Mouse (Mus musculus) left cerebral cortex, postnatal 4 days (tissue): ENCODE measurements at regions not wholly inside any gene's neighbourhood (a gene's known extent, or its start where the extent isn't known, plus 50 kb on each side); places are given as distances from the start of the nearest gene placed in this dataset.

Experiments
- DNase-seq: peaks from one replicate; pipeline ENCODE4 v3.0.0-alpha.2; 2022
- intact Hi-C: fragments of 180-260 bp; cut with DNase I; formaldehyde crosslinking; loops from one replicate; pipeline ENCODE4 v1.15.1; 2025

DNA sequence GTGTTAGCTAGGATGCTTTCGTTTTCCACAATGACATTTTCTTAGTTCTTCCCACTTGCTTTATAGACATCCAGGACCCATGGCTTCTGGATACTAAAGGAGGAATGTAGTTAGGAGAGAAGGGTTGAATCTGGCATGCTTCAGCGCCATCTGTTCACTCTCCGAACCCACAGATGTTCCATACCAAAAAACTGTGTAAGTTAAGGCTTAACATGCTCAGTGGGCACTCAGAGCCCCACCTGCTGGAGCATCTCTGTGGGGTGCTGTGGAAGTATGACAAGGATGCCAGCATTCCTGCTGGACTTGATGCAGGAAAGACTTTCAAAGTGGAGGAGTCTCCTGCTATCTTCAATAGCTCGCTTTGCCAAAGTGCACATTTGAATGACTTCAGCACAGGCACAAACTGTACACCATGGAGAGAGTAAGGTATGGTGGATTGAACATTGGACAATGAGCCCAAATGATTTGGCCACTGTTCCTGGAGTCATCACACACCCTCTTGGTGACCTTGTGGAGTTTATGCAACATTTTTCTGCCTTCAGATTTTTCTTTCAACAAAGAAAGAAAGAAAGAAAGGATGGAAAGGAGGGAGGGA is 802.3 kb downstream of the Cdh8 start:
- intact Hi-C loops, result no loop called here
- peak; percentile 88 for DNase-seq

DNA sequence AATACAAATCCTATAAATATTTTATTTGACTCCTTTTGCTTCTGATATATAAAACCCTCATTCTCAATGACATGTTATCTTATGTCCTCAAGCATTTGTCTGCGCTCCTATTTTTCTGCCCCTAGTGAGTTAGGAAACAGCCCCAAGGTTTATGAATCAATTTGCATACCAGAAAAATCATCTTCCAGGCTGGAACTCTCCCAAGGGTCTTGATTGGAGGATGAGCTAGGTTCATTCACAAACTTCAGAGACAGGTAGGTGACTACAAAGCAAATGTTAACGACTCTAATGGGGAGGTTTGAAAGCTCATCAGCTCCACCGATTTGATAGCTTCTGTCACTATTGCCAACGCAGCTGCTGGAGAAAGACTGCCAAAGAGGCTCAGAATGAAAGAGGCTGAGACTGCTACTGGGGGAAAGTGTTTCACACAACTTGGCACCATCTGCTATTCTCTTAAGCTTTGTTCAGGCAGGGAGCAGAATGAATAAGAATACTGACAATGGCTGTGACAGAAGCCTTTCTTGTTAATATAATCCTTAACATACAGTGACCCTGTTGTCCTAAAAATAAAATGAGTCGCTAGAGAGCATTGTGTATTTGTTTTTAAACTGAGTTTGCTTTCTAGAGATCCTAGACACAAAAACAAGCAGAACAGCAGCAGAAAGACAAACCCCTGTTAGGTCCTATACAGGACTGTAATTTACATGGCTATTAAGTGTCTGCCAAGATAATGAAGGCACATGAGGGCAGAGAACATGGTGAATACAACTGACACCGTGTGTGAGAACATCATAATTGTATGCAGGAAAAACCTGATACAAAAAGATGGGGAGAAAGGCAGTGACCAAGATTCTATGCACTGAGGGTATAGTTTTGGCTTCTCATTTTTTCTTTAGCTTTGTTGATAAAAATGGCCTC is 843.4 kb downstream of the Cdh8 start:
- intact Hi-C loops, result no loop called here
- DNase-seq, result peak; percentile 71

- DNase-seq, result no peak
- intact Hi-C loops, result no loop called here
These were observed 849.6 kb downstream of the Cdh8 start for GRCm38 (mm10) chr8:98566661-98567060.

DNA sequence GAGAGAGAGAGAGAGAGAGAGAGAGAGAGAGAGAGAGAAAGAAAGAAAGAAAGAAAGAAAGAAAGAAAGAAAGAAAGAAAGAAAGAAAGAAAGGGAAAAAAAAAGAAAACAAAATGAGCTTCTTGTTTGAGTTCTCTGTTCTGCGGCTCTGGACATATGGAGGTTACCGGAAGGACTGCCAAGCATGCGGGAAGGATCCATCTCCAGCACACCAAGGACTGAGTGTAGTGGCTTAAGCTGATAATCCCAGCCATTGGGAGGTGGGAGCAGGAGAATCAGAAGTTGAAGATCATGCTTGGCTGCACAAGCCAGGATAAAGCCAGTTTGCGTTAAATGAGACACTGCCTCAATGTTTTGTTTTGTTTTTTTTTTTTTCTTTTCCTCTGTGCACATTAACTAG is 897.8 kb downstream of the Cdh8 start:
- intact Hi-C loops, result no loop called here
- no peak for DNase-seq

DNA sequence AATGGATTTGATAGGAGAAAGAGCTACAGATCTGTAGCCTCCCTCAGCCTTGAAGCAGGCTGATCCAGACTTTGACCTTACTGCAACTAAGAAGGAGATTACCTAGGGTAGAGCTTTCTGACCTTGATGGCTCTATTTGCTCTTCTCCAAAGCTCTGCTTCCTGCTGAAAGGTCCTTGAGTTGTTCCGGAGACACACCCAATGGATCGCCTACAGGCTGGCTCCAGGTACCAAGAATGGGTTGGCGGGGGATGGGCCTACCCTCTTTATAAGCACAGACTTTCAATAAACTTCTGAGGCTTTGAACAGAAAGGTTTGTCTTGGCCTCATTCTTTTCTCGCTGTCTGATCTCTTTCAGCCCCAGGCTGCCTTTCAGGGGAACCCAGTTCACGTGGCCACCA is 901.0 kb downstream of the Cdh8 start:
- no peak for DNase-seq
- intact Hi-C loops, result no loop called here

DNA sequence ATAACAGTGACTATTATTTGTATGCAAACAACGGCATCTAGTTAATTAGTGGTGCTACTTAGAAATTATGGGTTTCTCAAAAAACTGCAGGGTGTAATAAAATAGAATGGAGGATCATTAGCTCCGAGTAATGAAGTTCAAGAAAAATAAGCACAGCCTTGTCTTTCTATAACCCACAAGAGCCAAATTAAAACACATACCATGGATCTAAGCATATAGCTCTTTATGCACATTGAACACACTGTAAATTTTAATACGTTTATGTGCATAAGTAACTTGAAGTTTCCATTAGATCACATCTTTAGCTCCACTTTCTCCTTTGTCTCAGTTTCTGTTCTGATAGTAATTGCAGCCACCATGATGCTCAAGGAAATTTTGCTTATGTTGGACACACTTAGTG is 919.5 kb downstream of the Cdh8 start:
- intact Hi-C loops, result no loop called here

DNA sequence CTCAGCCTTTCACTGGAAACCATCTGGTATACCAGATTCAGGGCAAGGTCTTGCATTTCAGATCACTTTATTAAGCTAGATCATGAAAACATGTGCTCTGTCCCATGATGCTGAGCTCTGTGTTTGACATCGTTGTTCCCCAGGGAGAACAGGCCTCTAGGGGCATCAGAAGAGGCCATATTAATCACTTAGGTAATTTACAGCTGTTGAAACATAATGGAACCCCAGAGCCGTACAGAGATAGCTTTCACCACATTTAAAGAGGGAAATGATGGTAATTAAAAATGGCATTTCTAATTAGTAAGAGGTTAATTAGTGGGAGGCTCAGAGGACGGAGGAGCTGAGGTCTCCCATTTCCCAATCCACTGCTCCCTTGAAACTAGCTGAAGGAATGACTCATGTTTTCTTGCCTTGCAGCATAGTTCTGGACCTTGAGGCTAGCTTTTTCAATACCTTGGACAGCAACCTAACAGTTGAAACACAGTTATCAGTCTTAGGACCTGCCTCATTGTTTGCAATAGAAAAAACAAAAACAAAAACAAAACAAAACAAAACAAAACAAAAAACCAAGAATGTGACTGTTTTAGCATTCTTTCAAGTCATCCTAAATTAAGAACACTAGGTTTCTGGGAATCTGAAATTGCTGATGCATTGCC is 952.8 kb downstream of the Cdh8 start:
- no peak for DNase-seq
- intact Hi-C loops, result no loop called here

More for the DNA sequence above, 919.5 kb downstream of the Cdh8 start:
- no peak for DNase-seq

GRCm38 (mm10) chr8:98455539-98455938 is 960.7 kb downstream of the Cdh8 start:
- no peak for DNase-seq
- intact Hi-C loops, result no loop called here
